In the genomic region with DNA sequence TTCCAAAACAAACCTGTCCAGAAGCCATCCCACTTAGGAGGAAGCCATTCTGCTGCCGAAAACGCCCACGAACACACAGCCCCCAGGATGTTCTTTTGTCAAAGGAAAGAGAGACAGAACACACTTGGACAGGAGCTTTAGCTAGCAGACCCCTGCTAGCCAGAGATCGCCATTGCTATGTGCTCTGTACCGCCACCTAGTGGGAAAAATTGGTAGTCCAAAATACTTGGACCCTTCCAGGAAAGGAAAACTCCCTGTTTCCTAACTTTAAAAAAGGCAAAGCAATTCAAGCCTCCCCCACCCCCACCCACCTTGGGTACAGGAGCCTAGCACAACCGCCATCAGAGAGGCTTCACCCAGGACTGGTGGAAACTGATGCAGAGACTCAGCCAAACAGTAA, we compare ENCODE assay signal across 9 mouse cellular contexts.
A peak's percentile ranks its signal among the peaks of the same experiment; 100 is the strongest.
DNase-seq lines count a peak whose midpoint lies in the region; ATAC-seq and TF ChIP-seq lines count a peak whose summit lies in the region.
"Had no signal": no experiment of that assay in that cellular context is flagged by ENCODE, and none has a peak within 500 bp of the region (broad histone marks: within the 10 kb centered on the region; RNA-seq: fewer than 3 reads in every experiment).

No protein-coding gene starts in this region.

- peak; percentile 0 for DNase-seq in CD4-positive, CD25-positive, alpha-beta regulatory T cell, adult 2 months (ENCODE audit: low read depth, low spot score)
- no peak for DNase-seq in kidney, adult 2 months
- DNase-seq in kidney, postnatal 4 days = peak; percentile 17 to 27
- no peak for DNase-seq in cerebellum, adult 11 months
- no peak for DNase-seq in layer of hippocampus, adult 18-20 months (ENCODE audit: low spot score in 2 of 2)

- H3K36me3 ChIP-seq in kidney, embryonic 14.5 days (ENCODE audit: control insufficient read depth, insufficient read depth, low read length) = no peaks in the 10 kb centered on the region
- H3K36me3 ChIP-seq in kidney, adult 2 months (ENCODE audit: control insufficient read depth, insufficient read depth, low read length) = no peaks in the 10 kb centered on the region
- H3K36me3 ChIP-seq in ES-Bruce4 (ENCODE audit: control insufficient read depth, insufficient read depth, low read length, poor library complexity, severe bottlenecking) = no peaks in the 10 kb centered on the region
- H3K36me3 ChIP-seq: hindbrain, embryonic 12.5 days had no signal

- no peaks in the 10 kb centered on the region for H3K4me1 ChIP-seq in kidney, embryonic 14.5 days (ENCODE audit: control insufficient read depth, insufficient read depth, low read length)
- no peaks in the 10 kb centered on the region for H3K4me1 ChIP-seq in kidney, adult 2 months (ENCODE audit: control insufficient read depth, insufficient read depth, low read length)
- H3K4me1 ChIP-seq in ES-Bruce4 (ENCODE audit: control insufficient read depth, insufficient read depth, low read length) = no peaks in the 10 kb centered on the region
- H3K4me1 ChIP-seq: hindbrain, embryonic 12.5 days had no signal

- no peaks in the 10 kb centered on the region for H3K9me3 ChIP-seq in kidney, embryonic 14.5 days (ENCODE audit: control insufficient read depth, low read length)
- H3K9me3 ChIP-seq in ES-Bruce4 (replicated peaks; ENCODE audit: control insufficient read depth, insufficient read depth, low read length, poor library complexity, severe bottlenecking) = no peaks in the 10 kb centered on the region
- H3K9me3 ChIP-seq: hindbrain, embryonic 12.5 days had no signal

- no peak overlapping the region for H3K4me2 ChIP-seq in kidney, embryonic 14.5 days (replicated peaks; ENCODE audit: low read depth, low read length)
- H3K4me2 ChIP-seq: hindbrain, embryonic 12.5 days had no signal

- WGBS in kidney, embryonic 14.5 days = 48% methylated on average over 6 of the region's 6 CpGs
- WGBS in kidney, adult 2 months = 41% methylated on average over 6 of the region's 6 CpGs

- H3K4me3 ChIP-seq in kidney, embryonic 14.5 days (ENCODE audit: low read length) = no peak overlapping the region
- H3K4me3 ChIP-seq in kidney, adult 2 months (ENCODE audit: insufficient read depth, low read depth, low read length) = no peak overlapping the region
- H3K4me3 ChIP-seq in ES-Bruce4 (ENCODE audit: low read depth, low read length) = no peak overlapping the region
- H3K4me3 ChIP-seq: hindbrain, embryonic 12.5 days had no signal

- TF ChIP-seq POLR2A in kidney, adult 2 months (IDR thresholded peaks at IDR 0.05; ENCODE audit: low read depth, low read length) = no peak
- TF ChIP-seq POLR2A in ES-Bruce4 (IDR thresholded peaks at IDR 0.05; ENCODE audit: insufficient read depth, low read length) = no peak

- no peak overlapping the region for H3K27ac ChIP-seq in kidney, embryonic 14.5 days (ENCODE audit: low read depth, low read length)
- no peak overlapping the region for H3K27ac ChIP-seq in kidney, adult 2 months (ENCODE audit: insufficient read depth, low read depth, low read length)
- no peak overlapping the region for H3K27ac ChIP-seq in ES-Bruce4 (ENCODE audit: insufficient read depth, low read length)
- H3K27ac ChIP-seq: hindbrain, embryonic 12.5 days had no signal

- no peak overlapping the region for H3K9ac ChIP-seq in kidney, embryonic 14.5 days (ENCODE audit: low read depth, low read length)
- no peak overlapping the region for H3K9ac ChIP-seq in ES-Bruce4 (ENCODE audit: low read depth, poor library complexity, severe bottlenecking)
- H3K9ac ChIP-seq: hindbrain, embryonic 12.5 days had no signal

- no peak for ATAC-seq in CD4-positive, CD25-positive, alpha-beta regulatory T cell, adult 4 months
- 0 out of 2 replicates have a peak, but pooled peaks have one; percentile 43 for ATAC-seq in kidney, embryonic 14.5 days (ENCODE audit: low FRiP score, low TSS enrichment)

- TF ChIP-seq CTCF in kidney, adult 2 months (conservative IDR thresholded peaks at IDR 0.05; ENCODE audit: insufficient read depth, insufficient read length, low read depth, low read length) = no peak
- TF ChIP-seq CTCF in ES-Bruce4 (IDR thresholded peaks at IDR 0.05; ENCODE audit: low read depth, low read length) = peak; percentile 43

- no peak for TF ChIP-seq EP300 in ES-Bruce4 (IDR thresholded peaks at IDR 0.05; ENCODE audit: insufficient read depth, low read depth, low read length)

- no peaks in the 10 kb centered on the region for H3K27me3 ChIP-seq in kidney, embryonic 14.5 days (ENCODE audit: control insufficient read depth, insufficient read depth, low read length)
- H3K27me3 ChIP-seq in kidney, adult 2 months (replicated peaks; ENCODE audit: control insufficient read depth, insufficient read depth, low read length) = no peaks in the 10 kb centered on the region
- no peaks in the 10 kb centered on the region for H3K27me3 ChIP-seq in ES-Bruce4 (ENCODE audit: control insufficient read depth, insufficient read depth, low read length, poor library complexity, severe bottlenecking)
- H3K27me3 ChIP-seq: hindbrain, embryonic 12.5 days had no signal

Comparison
In these comparisons a context has a peak if more than half of its experiments do, and no peak if none do; other contexts are left out.
1. DNase-seq: peak in CD4-positive, CD25-positive, alpha-beta regulatory T cell, adult 2 months (single experiment) and kidney, postnatal 4 days (2 of 2); none in kidney, adult 2 months (single experiment), cerebellum, adult 11 months (single experiment) and layer of hippocampus, adult 18-20 months (0 of 2).